Mouse (Mus musculus) lung, postnatal 0 days (tissue): ENCODE data around the gene Arhgef18.

ENCODE experiments used
- CTCF ChIP-seq: IDR thresholded peaks from 2 replicates; pipeline ENCODE4 v1.5.1; 2016; ENCODE audit warnings: antibody characterized with exemption, mild to moderate bottlenecking
- EP300 ChIP-seq: IDR thresholded peaks from 2 replicates; pipeline ENCODE4 v1.6.1; 2016; ENCODE audit warnings: antibody characterized with exemption, mild to moderate bottlenecking, control low read depth

DNA sequence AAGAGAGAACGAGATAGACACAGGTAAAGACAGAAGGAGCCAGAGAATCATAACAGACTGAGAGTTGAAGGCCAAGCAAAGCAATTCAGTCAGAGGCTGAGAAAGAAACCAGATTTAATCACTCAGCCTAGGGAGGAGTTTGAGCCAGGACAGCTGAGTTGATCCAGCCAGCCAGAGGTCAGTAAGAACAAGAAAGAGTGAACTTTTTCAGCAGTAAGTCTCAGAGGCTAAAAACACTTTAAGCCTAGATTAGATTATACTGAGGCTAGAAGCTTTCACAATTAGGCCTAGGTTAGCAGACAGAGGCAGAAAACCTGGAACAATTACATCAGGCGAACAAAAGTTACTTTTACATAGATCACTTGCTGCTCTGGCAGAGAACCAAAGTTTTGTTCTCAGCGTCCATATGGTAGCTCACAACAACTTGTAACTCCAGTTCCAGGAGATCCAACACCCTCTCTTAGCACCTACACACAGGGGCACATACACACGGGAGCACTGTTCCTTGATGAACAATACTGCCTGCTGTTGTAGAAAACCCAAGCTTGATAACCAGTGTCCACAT, 87.5 kb downstream of the Arhgef18 start:
- TF ChIP-seq CTCF = no peak
- TF ChIP-seq EP300 = no peak
